Mouse (Mus musculus): ENCODE data around the gene Abracl.

GRCm38 (mm10) chr10:18007243-18007642 lies 15.8 kb downstream of the Abracl start:
- TF ChIP-seq CHD2 (IDR thresholded peaks at IDR 0.05; ENCODE audit: low read depth, low read length) (no peak), ZNF384 (IDR thresholded peaks at IDR 0.05; ENCODE audit: low read depth, low read length) (no peak)

Data from ES-E14 (cell line).